Comparison of ENCODE assay signal across 8 mouse cellular contexts in genomic region chr2:69897618-69898575, GRCm38 (mm10). TPM values are rescaled to one million over a fixed set of nuclear protein-coding genes. Genes with fewer than 3 reads are reported as not detected.
DNase-seq lines count a peak whose midpoint lies in the region; ATAC-seq and TF ChIP-seq lines count a peak whose summit lies in the region.

No protein-coding gene starts in this region.

- H3K4me3 ChIP-seq in gastrocnemius, adult 2 months, result peak overlapping the region; percentile 92
- H3K4me3 ChIP-seq in hindbrain, embryonic 16.5 days (ENCODE audit: low read length), result peak overlapping the region; percentile 99
- H3K4me3 ChIP-seq in left cerebral cortex, adult 2 months, result peak overlapping the region; percentile 95

- H3K36me3 ChIP-seq in hindbrain, embryonic 16.5 days (ENCODE audit: control insufficient read depth, insufficient read depth, low read length), result no peaks in the 10 kb centered on the region; the same call in 1 of the 2 replicates

- intact Hi-C loops in gastrocnemius, adult 2 months (cut with DNase I), result loop anchor here (10.0 kb wide), 1 partner anchor 173 kb away; the partner anchor contains the start of gene Ppig
- intact Hi-C loops in left cerebral cortex, adult 2 months (cut with DNase I), result no loop called here

- no peaks in the 10 kb centered on the region for H3K27me3 ChIP-seq in hindbrain, embryonic 16.5 days (replicated peaks; ENCODE audit: control insufficient read depth, insufficient read depth, low read length)

- H3K9me3 ChIP-seq in hindbrain, embryonic 16.5 days (ENCODE audit: control insufficient read depth, low read length), result no peaks in the 10 kb centered on the region

- H3K27ac ChIP-seq in gastrocnemius, adult 2 months, result peak overlapping the region; percentile 97
- H3K27ac ChIP-seq in hindbrain, embryonic 16.5 days (ENCODE audit: low read depth, low read length), result peak overlapping the region; percentile 93
- peak overlapping the region; percentile 94 for H3K27ac ChIP-seq in left cerebral cortex, adult 2 months

- H3K4me2 ChIP-seq in hindbrain, embryonic 16.5 days (ENCODE audit: low read length), result peak overlapping the region; percentile 62

- no peak for TF ChIP-seq CTCF in gastrocnemius, adult 2 months (IDR thresholded peaks at IDR 0.05)
- no peak for TF ChIP-seq CTCF in left cerebral cortex, adult 2 months (IDR thresholded peaks at IDR 0.05)

- peak overlapping the region; percentile 100 for H3K9ac ChIP-seq in hindbrain, embryonic 16.5 days (ENCODE audit: low read depth, low read length)

- ATAC-seq in activated CD4-positive, CD25-positive, alpha-beta regulatory T cell, adult 4 months, result peak; percentile 51
- peak; percentile 57 for ATAC-seq in hindbrain, embryonic 16.5 days

- DNase-seq in cerebellum, postnatal 36 days, result peak; percentile 41 to 43
- DNase-seq in gastrocnemius, adult 2 months, result peak; percentile 69
- DNase-seq in left cerebral cortex, adult 2 months (ENCODE audit: extremely low spot score in 1 of 2, low spot score in 2 of 2), result peak; percentile 49 to 50
- peak; percentile 61 to 70 for DNase-seq in lung, postnatal 4 days
- DNase-seq in retina, postnatal 7 days (ENCODE audit: low read depth, low spot score), result peak; percentile 32
- DNase-seq in thymus, postnatal 4 days, result peak; percentile 62

- H3K4me1 ChIP-seq in hindbrain, embryonic 16.5 days (ENCODE audit: control insufficient read depth, insufficient read depth, low read depth, low read length), result peaks cover 17% of the 10 kb centered on the region

- under 1% methylated on average over 55 of the region's 55 CpGs for WGBS in hindbrain, embryonic 16.5 days

RNA-seq across cellular contexts. Expression of gene Ubr3, which starts 0.9 kb away (rescaled TPM):
- polyA plus RNA-seq in activated CD4-positive, CD25-positive, alpha-beta regulatory T cell, adult 4 months (2017; shearing (Covaris generic)), result 10 to 100 TPM; 13.1 to 16.7 TPM
- total RNA-seq in gastrocnemius, adult 2 months (2021), result 100 to 1,000 TPM; 193 to 217 TPM
- 13.4 and 15.8 TPM in 2 replicates for polyA plus RNA-seq in hindbrain, embryonic 16.5 days (2015; fragmentation: Nextera tagmentation; extraction: Ambion mirVana)
- total RNA-seq in left cerebral cortex, adult 2 months (2021), result 100 to 1,000 TPM; 134 to 137 TPM

RNA-seq across cellular contexts. Expression of gene Mettl5, which starts 12.5 kb away (rescaled TPM):
- polyA plus RNA-seq in activated CD4-positive, CD25-positive, alpha-beta regulatory T cell, adult 4 months (2017; shearing (Covaris generic)), result 10 to 100 TPM; 57.9 to 63.0 TPM
- total RNA-seq in gastrocnemius, adult 2 months (2021), result 10 to 100 TPM; 11.1 to 16.0 TPM
- polyA plus RNA-seq in hindbrain, embryonic 16.5 days (2015; fragmentation: Nextera tagmentation; extraction: Ambion mirVana), result 31.1 and 34.8 TPM in 2 replicates
- total RNA-seq in left cerebral cortex, adult 2 months (2021), result 10 to 100 TPM; 13.5 to 15.2 TPM

RNA-seq across cellular contexts. Expression of gene Ssb, which starts 36.5 kb away (rescaled TPM):
- polyA plus RNA-seq in activated CD4-positive, CD25-positive, alpha-beta regulatory T cell, adult 4 months (2017; shearing (Covaris generic)), result 100 to 1,000 TPM; 313 to 322 TPM
- total RNA-seq in gastrocnemius, adult 2 months (2021), result 10 to 100 TPM; 56.1 to 59.5 TPM
- 212 and 239 TPM in 2 replicates for polyA plus RNA-seq in hindbrain, embryonic 16.5 days (2015; fragmentation: Nextera tagmentation; extraction: Ambion mirVana)
- total RNA-seq in left cerebral cortex, adult 2 months (2021), result 100 to 1,000 TPM; 108 to 115 TPM

Comparison
In these comparisons a context has a peak if more than half of its experiments do, and no peak if none do; other contexts are left out.
1. Peak in every context shown above with its lines: DNase-seq, ATAC-seq, H3K4me3 ChIP-seq and H3K27ac ChIP-seq.